Comparison of ENCODE assay signal across 9 mouse cellular contexts in genomic region chr2:104814181-104814951, GRCm38 (mm10). TPM values are rescaled to one million over a fixed set of nuclear protein-coding genes. Genes with fewer than 3 reads are reported as not detected.
DNase-seq lines count a peak whose midpoint lies in the region; ATAC-seq and TF ChIP-seq lines count a peak whose summit lies in the region.
"Had no signal": no experiment of that assay in that cellular context is flagged by ENCODE, and none has a peak within 500 bp of the region (broad histone marks: within the 10 kb centered on the region; RNA-seq: fewer than 3 reads in every experiment).

No protein-coding gene starts in this region.

- H3K27ac ChIP-seq in layer of hippocampus, adult 2 months = peak overlapping the region; percentile 95
- no peak overlapping the region for H3K27ac ChIP-seq in embryonic facial prominence, embryonic 10.5 days (replicated peaks)
- no peak overlapping the region for H3K27ac ChIP-seq in hindbrain, embryonic 16.5 days (ENCODE audit: low read depth, low read length)
- H3K27ac ChIP-seq in neural tube, embryonic 13.5 days (replicated peaks) = no peak overlapping the region
- H3K27ac ChIP-seq: kidney, postnatal 0 days had no signal

- TF ChIP-seq CTCF in layer of hippocampus, adult 2 months (conservative IDR thresholded peaks at IDR 0.05) = no peak

- peaks cover 14% of the 10 kb centered on the region for H3K36me3 ChIP-seq in embryonic facial prominence, embryonic 10.5 days (replicated peaks)
- H3K36me3 ChIP-seq in hindbrain, embryonic 16.5 days (ENCODE audit: control insufficient read depth, insufficient read depth, low read length) = no peaks in the 10 kb centered on the region; the same call in 1 of the 2 replicates
- 0 out of 2 replicates have a peak, but pooled peaks cover 5% of the 10 kb centered on the region for H3K36me3 ChIP-seq in neural tube, embryonic 13.5 days

- no peaks in the 10 kb centered on the region for H3K9me3 ChIP-seq in embryonic facial prominence, embryonic 10.5 days
- H3K9me3 ChIP-seq in hindbrain, embryonic 16.5 days (ENCODE audit: control insufficient read depth, low read length) = no peaks in the 10 kb centered on the region
- no peaks in the 10 kb centered on the region for H3K9me3 ChIP-seq in neural tube, embryonic 13.5 days

- WGBS in embryonic facial prominence, embryonic 10.5 days = 71% methylated on average over 5 of the region's 5 CpGs
- WGBS in hindbrain, embryonic 16.5 days = 51% methylated on average over 5 of the region's 5 CpGs
- 52% methylated on average over 5 of the region's 5 CpGs for WGBS in neural tube, embryonic 13.5 days

- H3K9ac ChIP-seq in hindbrain, embryonic 16.5 days (ENCODE audit: low read depth, low read length) = 0 out of 2 replicates have a peak overlapping the region, but pooled peaks have one; percentile 9
- peak overlapping the region; percentile 34; the same call in 1 of the 2 replicates for H3K9ac ChIP-seq in neural tube, embryonic 13.5 days

- H3K4me3 ChIP-seq in layer of hippocampus, adult 2 months = no peak overlapping the region; the same call in 1 of the 2 replicates
- peak overlapping the region; percentile 99 for H3K4me3 ChIP-seq in embryonic facial prominence, embryonic 10.5 days
- 0 out of 2 replicates have a peak overlapping the region, but pooled peaks have one; percentile 2 for H3K4me3 ChIP-seq in hindbrain, embryonic 16.5 days (ENCODE audit: low read length)
- H3K4me3 ChIP-seq in neural tube, embryonic 13.5 days = 0 out of 2 replicates have a peak overlapping the region, but pooled peaks have one; percentile 7

- peak overlapping the region; percentile 36 for H3K4me2 ChIP-seq in hindbrain, embryonic 16.5 days (ENCODE audit: low read length)
- peak overlapping the region; percentile 74 for H3K4me2 ChIP-seq in neural tube, embryonic 13.5 days

- peaks cover 25% of the 10 kb centered on the region for H3K4me1 ChIP-seq in embryonic facial prominence, embryonic 10.5 days
- H3K4me1 ChIP-seq in hindbrain, embryonic 16.5 days (ENCODE audit: control insufficient read depth, insufficient read depth, low read depth, low read length) = peaks cover 18% of the 10 kb centered on the region
- H3K4me1 ChIP-seq in neural tube, embryonic 13.5 days (replicated peaks) = peaks cover 29% of the 10 kb centered on the region

- H3K27me3 ChIP-seq in embryonic facial prominence, embryonic 10.5 days (replicated peaks; ENCODE audit: low read depth, poor library complexity, severe bottlenecking) = no peaks in the 10 kb centered on the region
- H3K27me3 ChIP-seq in hindbrain, embryonic 16.5 days (replicated peaks; ENCODE audit: control insufficient read depth, insufficient read depth, low read length) = no peaks in the 10 kb centered on the region
- no peaks in the 10 kb centered on the region for H3K27me3 ChIP-seq in neural tube, embryonic 13.5 days

- DNase-seq in layer of hippocampus, adult 2 months (ENCODE audit: low spot score in 2 of 2) = no peak
- no peak for DNase-seq in layer of hippocampus, adult 8-10 months (ENCODE audit: low spot score in 2 of 2)
- no peak for DNase-seq in embryonic facial prominence, embryonic 10.5 days (ENCODE audit: low spot score)
- no peak for DNase-seq in thymus, postnatal 0 days (ENCODE audit: low spot score)
- no peak for DNase-seq in spleen, adult 18-20 months
- DNase-seq in kidney, postnatal 36 days = no peak

- ATAC-seq in hindbrain, embryonic 16.5 days = no peak
- ATAC-seq in neural tube, embryonic 13.5 days (ENCODE audit: low read depth) = no peak

RNA-seq across cellular contexts. Expression of gene Qser1, which starts 2.2 kb away (rescaled TPM):
- 10 to 100 TPM in 1 of 2 experiments, 1 to 10 TPM in 1; 9.8 to 11.3 TPM for total RNA-seq in layer of hippocampus, adult 2 months (2021)
- total RNA-seq in layer of hippocampus, adult 8-10 months (2022) = 10 to 100 TPM; 10.3 to 12.0 (median 11.2) TPM
- polyA plus RNA-seq in embryonic facial prominence, embryonic 10.5 days (2016; fragmentation: Nextera tagmentation; extraction: Ambion mirVana) = 12.2 and 12.6 TPM in 2 replicates
- 5.3 and 6.7 TPM in 2 replicates for polyA plus RNA-seq in hindbrain, embryonic 16.5 days (2015; fragmentation: Nextera tagmentation; extraction: Ambion mirVana)
- polyA plus RNA-seq in neural tube, embryonic 13.5 days (2015; fragmentation: Nextera tagmentation; extraction: Ambion mirVana) = 7.1 and 7.6 TPM in 2 replicates
- polyA plus RNA-seq in thymus, postnatal 0 days (2015; fragmentation: Nextera tagmentation; extraction: Ambion mirVana) = 3.9 and 4.6 TPM in 2 replicates

RNA-seq across cellular contexts. Expression of gene Prrg4, which starts 35.3 kb away (rescaled TPM):
- under 1 TPM; 0.47 to 0.56 TPM for total RNA-seq in layer of hippocampus, adult 2 months (2021)
- 1 to 10 TPM in 2 of 4 experiments, under 1 TPM in 2; 0.85 to 2.0 (median 1.2) TPM for total RNA-seq in layer of hippocampus, adult 8-10 months (2022)
- polyA plus RNA-seq in embryonic facial prominence, embryonic 10.5 days (2016; fragmentation: Nextera tagmentation; extraction: Ambion mirVana) = 1.2 and 1.4 TPM in 2 replicates
- polyA plus RNA-seq in hindbrain, embryonic 16.5 days (2015; fragmentation: Nextera tagmentation; extraction: Ambion mirVana) = 0.69 and 0.84 TPM in 2 replicates
- 0.36 and 0.45 TPM in 2 replicates for polyA plus RNA-seq in neural tube, embryonic 13.5 days (2015; fragmentation: Nextera tagmentation; extraction: Ambion mirVana)
- polyA plus RNA-seq in thymus, postnatal 0 days (2015; fragmentation: Nextera tagmentation; extraction: Ambion mirVana) = 2.3 and 2.6 TPM in 2 replicates

RNA-seq across cellular contexts. Expression of gene Ccdc73, which starts 53.2 kb away (rescaled TPM):
- 1 to 10 TPM in 1 of 2 experiments, not detected in 1; 1.2 TPM for total RNA-seq in layer of hippocampus, adult 2 months (2021)
- 1 to 10 TPM in 1 of 4 experiments, not detected in 3; 1.4 TPM for total RNA-seq in layer of hippocampus, adult 8-10 months (2022)
- polyA plus RNA-seq in embryonic facial prominence, embryonic 10.5 days (2016; fragmentation: Nextera tagmentation; extraction: Ambion mirVana) = 3.3 and 6.3 TPM in 2 replicates
- polyA plus RNA-seq in hindbrain, embryonic 16.5 days (2015; fragmentation: Nextera tagmentation; extraction: Ambion mirVana) = 5.9 and 6.9 TPM in 2 replicates
- 3.6 and 7.8 TPM in 2 replicates for polyA plus RNA-seq in neural tube, embryonic 13.5 days (2015; fragmentation: Nextera tagmentation; extraction: Ambion mirVana)
- 7.5 and 7.6 TPM in 2 replicates for polyA plus RNA-seq in thymus, postnatal 0 days (2015; fragmentation: Nextera tagmentation; extraction: Ambion mirVana)
